Mouse (Mus musculus) bone marrow, adult 2 months (tissue): ENCODE measurements around the gene Sec24a. TPM values are rescaled to one million over a fixed set of nuclear protein-coding genes. Genes with fewer than 3 reads are reported as not detected.

Experiments used
- H3K27ac ChIP-seq: fragments of 200-500 bp; 2 replicates; pipeline ENCODE4 v1.5.1; 2012; ENCODE audit warnings: low read depth, mild to moderate bottlenecking, control low read depth, inconsistent platforms, low read length; ENCODE audit not compliant: control insufficient read depth, poor library complexity, insufficient read depth
- H3K4me1 ChIP-seq: fragments of 200-500 bp; 2 replicates; pipeline ENCODE4 v1.6.1; 2011; ENCODE audit warnings: low read length; ENCODE audit not compliant: control insufficient read depth, insufficient read depth
- H3K4me3 ChIP-seq: fragments of 200-500 bp; replicated peaks from 2 replicates; pipeline ENCODE3; 2011; ENCODE audit warnings: mild to moderate bottlenecking, low read depth, low read length, control low read depth; ENCODE audit not compliant: control insufficient read depth
- CTCF ChIP-seq: fragments of 200-500 bp; IDR thresholded peaks from 2 replicates; pipeline ENCODE4 v1.5.1; 2011; ENCODE audit warnings: low read length, control low read depth; ENCODE audit not compliant: control insufficient read depth, insufficient read depth
- POLR2A ChIP-seq: fragments of 200-500 bp; IDR thresholded peaks from 2 replicates; pipeline ENCODE4 v1.6.1; 2011; ENCODE audit warnings: low read depth, mild to moderate bottlenecking, control low read depth, low read length, borderline replicate concordance; ENCODE audit not compliant: control insufficient read depth
- WGBS: fragments of 180-500 bp; shearing (Covaris S2); methylation state at CpG from one replicate; pipeline ENCODE4 v1.1.7; 2018; 5-methylcytosine and 5-hydroxymethylcytosine counted together
- polyA plus RNA-seq: library from polyadenylated mRNA; stranded (reverse); fragments of >200 nt; gene quantifications from 2 replicates; pipeline ENCODE4 v1.2.4, GENCODE M21; 2011; ENCODE audit warnings: low replicate concordance; ENCODE audit not compliant: missing spikeins, insufficient read depth, insufficient read length

The Sec24a gene
- polyA plus RNA-seq, 1 experiment = 4.3 TPM

- Histone ChIP-seq H3K4me1 (no peaks in the 10 kb centered on the region), H3K27ac (peak within 1 kb of the TSS; percentile 92), H3K4me3 (peak within 1 kb of the TSS; percentile 79)
- WGBS = under 1% methylated on average over 60 of the region's 60 CpGs
- TF ChIP-seq CTCF (no peak), POLR2A (peak; percentile 96)
Observed at GRCm38 (mm10) chr11:51688330-51689328, 74.8 kb downstream of the Sec24a start, which contains the start of gene 0610009B22Rik. Gene 0610009B22Rik (minus strand): TSS chr11:51688874.

GRCm38 (mm10) chr11:51681976-51682374 lies 81.5 kb downstream of the Sec24a start:
- H3K4me1 ChIP-seq = peaks cover 3% of the 10 kb centered on the region; the same call in 1 of the 2 replicates
- TF ChIP-seq CTCF (no peak), POLR2A (no peak)
- H3K27ac ChIP-seq = no peak overlapping the region
- no peak overlapping the region for H3K4me3 ChIP-seq
- WGBS = 48% methylated on average over 8 of the region's 8 CpGs

- H3K27ac ChIP-seq = no peak overlapping the region
- WGBS = 24% methylated on average over 13 of the region's 13 CpGs
- H3K4me3 ChIP-seq = peak overlapping the region; percentile 45
- peaks cover 3% of the 10 kb centered on the region; the same call in 1 of the 2 replicates for H3K4me1 ChIP-seq
- TF ChIP-seq CTCF = peak; percentile 95
- no peak for TF ChIP-seq POLR2A
Observed at GRCm38 (mm10) chr11:51681324-51681975, 82.0 kb downstream of the Sec24a start.

- 86% methylated on average over 3 of the region's 3 CpGs for WGBS
- no peak for TF ChIP-seq POLR2A
- no peak overlapping the region for H3K4me3 ChIP-seq
Observed at GRCm38 (mm10) chr11:51679466-51679865, 84.0 kb downstream of the Sec24a start.

GRCm38 (mm10) chr11:51677737-51678418 lies 85.6 kb downstream of the Sec24a start:
- Histone ChIP-seq H3K4me1 (peaks cover 3% of the 10 kb centered on the region; the same call in 1 of the 2 replicates), H3K4me3 (no peak overlapping the region), H3K27ac (no peak overlapping the region)
- 29% methylated on average over 6 of the region's 6 CpGs for WGBS
- TF ChIP-seq CTCF = no peak
- TF ChIP-seq POLR2A = no peak

More at GRCm38 (mm10) chr11:51679466-51679865, 84.0 kb downstream of the Sec24a start:
- peaks cover 3% of the 10 kb centered on the region; the same call in 1 of the 2 replicates for H3K4me1 ChIP-seq
- no peak overlapping the region for H3K27ac ChIP-seq

- TF ChIP-seq POLR2A (no peak), CTCF (no peak)
- Histone ChIP-seq H3K4me3 (no peak overlapping the region), H3K4me1 (peaks cover 1% of the 10 kb centered on the region; the same call in 1 of the 2 replicates), H3K27ac (no peak overlapping the region)
- 81% methylated on average over 5 of the region's 5 CpGs for WGBS
Observed at GRCm38 (mm10) chr11:51675386-51675785, 88.0 kb downstream of the Sec24a start.

GRCm38 (mm10) chr11:51673291-51673690 lies 90.1 kb downstream of the Sec24a start:
- peaks cover 1% of the 10 kb centered on the region; the same call in 1 of the 2 replicates for H3K4me1 ChIP-seq
- TF ChIP-seq POLR2A = no peak
- no peak for TF ChIP-seq CTCF
- no peak overlapping the region for H3K27ac ChIP-seq
- WGBS = 77% methylated on average over 9 of the region's 9 CpGs
- no peak overlapping the region for H3K4me3 ChIP-seq

GRCm38 (mm10) chr11:51671376-51671775 lies 92.1 kb downstream of the Sec24a start:
- no peaks in the 10 kb centered on the region for H3K4me1 ChIP-seq
- TF ChIP-seq POLR2A (no peak), CTCF (no peak)
- no peak overlapping the region for H3K27ac ChIP-seq
- 61% methylated on average over 2 of the region's 2 CpGs for WGBS
- H3K4me3 ChIP-seq = no peak overlapping the region
